Mouse (Mus musculus) liver, adult 2 months (tissue): ENCODE results near the gene Slc35b2.

Experiments
- CTCF ChIP-seq: fragments of 200-500 bp; IDR thresholded peaks from 2 replicates; pipeline ENCODE4 v1.5.1; 2011; ENCODE audit warnings: low read depth, low read length, control low read depth
- POLR2A ChIP-seq: fragments of 200-500 bp; IDR thresholded peaks from 2 replicates; pipeline ENCODE4 v1.6.1; 2011; ENCODE audit warnings: low read length, control low read depth; ENCODE audit not compliant: insufficient read depth; ENCODE audit errors: extremely low read depth

DNA sequence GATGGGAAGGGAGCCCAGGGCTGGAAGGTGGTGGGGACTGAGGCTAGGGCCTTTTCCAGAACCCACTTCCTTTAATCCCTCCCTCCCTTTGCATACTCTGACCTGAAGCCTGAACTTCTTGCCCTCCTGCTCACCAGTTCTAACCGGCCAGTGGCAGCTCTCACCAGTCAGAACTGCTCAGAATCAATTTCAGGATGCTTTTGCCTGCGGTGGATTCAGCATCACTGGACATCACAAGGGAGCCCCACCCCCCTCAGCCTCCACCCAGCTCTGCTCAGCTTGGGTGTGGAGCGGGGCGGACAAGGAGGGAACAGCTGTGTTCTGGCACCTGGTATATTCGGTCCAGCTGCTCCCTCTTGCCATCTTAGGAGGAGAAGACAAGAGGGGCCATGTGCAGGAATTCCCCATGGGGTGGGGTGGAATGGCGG, 38.2 kb downstream of the Slc35b2 start, which contains the start of gene Mymx:
- TF ChIP-seq POLR2A: no peak
- no peak for TF ChIP-seq CTCF
